Mouse (Mus musculus): Measurements from ENCODE around the gene Dock9.

GRCm38 (mm10) chr14:121779620-121780019, 18.0 kb downstream of the Dock9 start:
- no peak for TF ChIP-seq CTCF (conservative IDR thresholded peaks at IDR 0.05; ENCODE audit: low read length)
- TF ChIP-seq NANOG (IDR thresholded peaks at IDR 0.05; ENCODE audit: borderline replicate concordance, low read length), result no peak
- TF ChIP-seq POU5F1 (IDR thresholded peaks at IDR 0.05; ENCODE audit: borderline replicate concordance, low read length), result no peak
